Mouse (Mus musculus): ENCODE data around the gene Gpr132. TPM values are rescaled to one million over a fixed set of nuclear protein-coding genes. Genes with fewer than 3 reads are reported as not detected.

The Gpr132 gene
- polyA plus RNA-seq, 1 experiment, result 4.6 TPM

GRCm38 (mm10) chr12:112828501-112829243 is 39.4 kb downstream of the Gpr132 start:
- peak overlapping the region; percentile 94 for H3K4me3 ChIP-seq (ENCODE audit: insufficient read depth, low read depth, low read length)
- peak overlapping the region; percentile 82 for H3K27ac ChIP-seq (ENCODE audit: insufficient read depth, low read depth, low read length)
- H3K27me3 ChIP-seq (replicated peaks; ENCODE audit: control insufficient read depth, insufficient read depth, low read length), result no peaks in the 10 kb centered on the region
- under 1% methylated on average over 51 of the region's 51 CpGs for WGBS
- DNase-seq, result no peak
- H3K4me1 ChIP-seq (ENCODE audit: control insufficient read depth, insufficient read depth, low read length), result peaks cover 14% of the 10 kb centered on the region; the same call in 1 of the 2 replicates
- TF ChIP-seq POLR2A (IDR thresholded peaks at IDR 0.05; ENCODE audit: low read depth, low read length) (no peak), CTCF (conservative IDR thresholded peaks at IDR 0.05; ENCODE audit: insufficient read depth, insufficient read length, low read depth, low read length) (no peak)
- no peaks in the 10 kb centered on the region for H3K36me3 ChIP-seq (ENCODE audit: control insufficient read depth, insufficient read depth, low read length)

GRCm38 (mm10) chr12:112825901-112826300 is 42.1 kb downstream of the Gpr132 start:
- no peak for DNase-seq
- Histone ChIP-seq H3K27me3 (replicated peaks; ENCODE audit: control insufficient read depth, insufficient read depth, low read length) (no peaks in the 10 kb centered on the region), H3K4me3 (ENCODE audit: insufficient read depth, low read depth, low read length) (no peak overlapping the region), H3K4me1 (ENCODE audit: control insufficient read depth, insufficient read depth, low read length) (peaks cover 19% of the 10 kb centered on the region; the same call in 1 of the 2 replicates), H3K36me3 (ENCODE audit: control insufficient read depth, insufficient read depth, low read length) (no peaks in the 10 kb centered on the region; the same call in 1 of the 2 replicates), H3K27ac (ENCODE audit: insufficient read depth, low read depth, low read length) (no peak overlapping the region)
- 80% methylated on average over 5 of the region's 5 CpGs for WGBS
- no peak for TF ChIP-seq POLR2A (IDR thresholded peaks at IDR 0.05; ENCODE audit: low read depth, low read length)
- no peak for TF ChIP-seq CTCF (conservative IDR thresholded peaks at IDR 0.05; ENCODE audit: insufficient read depth, insufficient read length, low read depth, low read length)

GRCm38 (mm10) chr12:112823221-112823620 is 44.8 kb downstream of the Gpr132 start:
- no peak overlapping the region for H3K4me3 ChIP-seq (ENCODE audit: insufficient read depth, low read depth, low read length)
- no peak for DNase-seq
- H3K27ac ChIP-seq (ENCODE audit: insufficient read depth, low read depth, low read length), result peak overlapping the region; percentile 13; the same call in 1 of the 2 replicates
- no peaks in the 10 kb centered on the region; the same call in 1 of the 2 replicates for H3K36me3 ChIP-seq (ENCODE audit: control insufficient read depth, insufficient read depth, low read length)
- peaks cover 20% of the 10 kb centered on the region; the same call in 1 of the 2 replicates for H3K4me1 ChIP-seq (ENCODE audit: control insufficient read depth, insufficient read depth, low read length)
- no peaks in the 10 kb centered on the region for H3K27me3 ChIP-seq (replicated peaks; ENCODE audit: control insufficient read depth, insufficient read depth, low read length)
- 53% methylated on average over 4 of the region's 4 CpGs for WGBS
- TF ChIP-seq POLR2A (IDR thresholded peaks at IDR 0.05; ENCODE audit: low read depth, low read length), result no peak
- no peak for TF ChIP-seq CTCF (conservative IDR thresholded peaks at IDR 0.05; ENCODE audit: insufficient read depth, insufficient read length, low read depth, low read length)

- no peak for TF ChIP-seq POLR2A (IDR thresholded peaks at IDR 0.05; ENCODE audit: low read depth, low read length)
- TF ChIP-seq CTCF (conservative IDR thresholded peaks at IDR 0.05; ENCODE audit: insufficient read depth, insufficient read length, low read depth, low read length), result no peak
- Histone ChIP-seq H3K4me1 (ENCODE audit: control insufficient read depth, insufficient read depth, low read length) (peaks cover 18% of the 10 kb centered on the region; the same call in 1 of the 2 replicates), H3K27ac (ENCODE audit: insufficient read depth, low read depth, low read length) (no peak overlapping the region), H3K36me3 (ENCODE audit: control insufficient read depth, insufficient read depth, low read length) (no peaks in the 10 kb centered on the region; the same call in 1 of the 2 replicates), H3K27me3 (replicated peaks; ENCODE audit: control insufficient read depth, insufficient read depth, low read length) (no peaks in the 10 kb centered on the region), H3K4me3 (ENCODE audit: insufficient read depth, low read depth, low read length) (no peak overlapping the region)
- DNase-seq, result no peak
- WGBS, result 52% methylated on average over 2 of the region's 2 CpGs
Measured at GRCm38 (mm10) chr12:112822676-112823075, 45.4 kb downstream of the Gpr132 start.

- Histone ChIP-seq H3K4me3 (ENCODE audit: insufficient read depth, low read depth, low read length) (no peak overlapping the region), H3K27me3 (replicated peaks; ENCODE audit: control insufficient read depth, insufficient read depth, low read length) (no peaks in the 10 kb centered on the region), H3K36me3 (ENCODE audit: control insufficient read depth, insufficient read depth, low read length) (no peaks in the 10 kb centered on the region; the same call in 1 of the 2 replicates), H3K4me1 (ENCODE audit: control insufficient read depth, insufficient read depth, low read length) (peaks cover 18% of the 10 kb centered on the region; the same call in 1 of the 2 replicates), H3K27ac (ENCODE audit: insufficient read depth, low read depth, low read length) (peak overlapping the region; percentile 28; the same call in 1 of the 2 replicates)
- DNase-seq, result no peak
- 76% methylated on average over 4 of the region's 4 CpGs for WGBS
- no peak for TF ChIP-seq POLR2A (IDR thresholded peaks at IDR 0.05; ENCODE audit: low read depth, low read length)
- TF ChIP-seq CTCF (conservative IDR thresholded peaks at IDR 0.05; ENCODE audit: insufficient read depth, insufficient read length, low read depth, low read length), result no peak
Measured at GRCm38 (mm10) chr12:112821974-112822373, 46.1 kb downstream of the Gpr132 start.

GRCm38 (mm10) chr12:112821216-112821615 is 46.8 kb downstream of the Gpr132 start:
- H3K4me1 ChIP-seq (ENCODE audit: control insufficient read depth, insufficient read depth, low read length), result peaks cover 18% of the 10 kb centered on the region; the same call in 1 of the 2 replicates
- H3K27ac ChIP-seq (ENCODE audit: insufficient read depth, low read depth, low read length), result no peak overlapping the region
- WGBS, result 69% methylated on average over 1 of the region's 1 CpGs
- H3K36me3 ChIP-seq (ENCODE audit: control insufficient read depth, insufficient read depth, low read length), result no peaks in the 10 kb centered on the region; the same call in 1 of the 2 replicates
- DNase-seq, result no peak
- H3K4me3 ChIP-seq (ENCODE audit: insufficient read depth, low read depth, low read length), result no peak overlapping the region
- TF ChIP-seq POLR2A (IDR thresholded peaks at IDR 0.05; ENCODE audit: low read depth, low read length) (no peak), CTCF (conservative IDR thresholded peaks at IDR 0.05; ENCODE audit: insufficient read depth, insufficient read length, low read depth, low read length) (no peak)
- H3K27me3 ChIP-seq (replicated peaks; ENCODE audit: control insufficient read depth, insufficient read depth, low read length), result no peaks in the 10 kb centered on the region

DNA sequence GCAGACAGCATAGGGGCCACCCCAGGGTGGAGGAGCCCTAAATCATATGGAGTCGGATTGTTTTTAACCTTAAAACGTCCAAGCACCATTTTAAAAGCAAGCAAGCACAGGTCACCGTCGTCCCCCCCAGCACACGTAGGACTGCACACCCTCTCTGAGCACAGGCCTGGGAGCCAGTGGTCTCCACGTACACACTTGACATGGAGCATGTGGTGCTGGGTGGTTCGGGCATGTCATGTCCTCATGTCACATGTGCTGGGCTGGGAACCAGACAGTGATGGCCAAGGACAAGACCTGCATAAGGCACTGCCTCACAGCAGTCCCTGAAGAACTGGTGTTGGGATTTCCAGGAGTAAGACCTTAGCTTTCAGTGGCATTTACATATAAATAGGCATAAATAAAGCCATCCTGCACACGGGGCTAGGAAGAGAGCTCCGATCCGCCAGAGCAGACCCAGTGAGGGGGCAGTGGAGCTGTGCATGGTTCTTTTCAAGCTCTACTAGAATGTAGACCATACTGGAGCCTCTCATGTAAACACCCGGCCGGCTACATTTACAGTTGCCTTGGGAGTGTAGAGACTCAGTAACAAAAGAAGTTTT is 47.5 kb downstream of the Gpr132 start:
- Histone ChIP-seq H3K4me3 (ENCODE audit: insufficient read depth, low read depth, low read length) (no peak overlapping the region), H3K27me3 (replicated peaks; ENCODE audit: control insufficient read depth, insufficient read depth, low read length) (no peaks in the 10 kb centered on the region), H3K36me3 (ENCODE audit: control insufficient read depth, insufficient read depth, low read length) (no peaks in the 10 kb centered on the region; the same call in 1 of the 2 replicates), H3K27ac (ENCODE audit: insufficient read depth, low read depth, low read length) (no peak overlapping the region), H3K4me1 (ENCODE audit: control insufficient read depth, insufficient read depth, low read length) (peaks cover 18% of the 10 kb centered on the region; the same call in 1 of the 2 replicates)
- 77% methylated on average over 12 of the region's 12 CpGs for WGBS
- TF ChIP-seq POLR2A (IDR thresholded peaks at IDR 0.05; ENCODE audit: low read depth, low read length) (no peak), CTCF (conservative IDR thresholded peaks at IDR 0.05; ENCODE audit: insufficient read depth, insufficient read length, low read depth, low read length) (no peak)
- DNase-seq, result no peak

Measured in kidney, adult 2 months (tissue).